Mouse (Mus musculus) liver, embryonic 14.5 days (tissue): ENCODE measurements around the gene Crtac1. TPM values are rescaled to one million over a fixed set of nuclear protein-coding genes. Genes with fewer than 3 reads are reported as not detected.

Experiments
- ATAC-seq: fragments of 200-750 bp; cut with Nextera tagmentation; 2 replicates; pipeline ENCODE4 v1.8.0; 2017; ENCODE audit warnings: moderate number of reproducible peaks, mild to moderate bottlenecking, moderate library complexity; ENCODE audit not compliant: insufficient read depth
- DNase-seq, 3 experiments: peaks; one replicate each; pipeline ENCODE4 v3.0.0-alpha.2; 2012 to 2013; ENCODE audit warnings: low read depth in 3 of 3, low spot score in 3 of 3
- H3K27ac ChIP-seq: fragments of 300-500 bp; sonication (generic); 2 replicates; pipeline ENCODE4 v1.5.1; 2014; ENCODE audit warnings: moderate library complexity, mild to moderate bottlenecking, control low read depth, inconsistent platforms
- H3K27me3 ChIP-seq: fragments of 300-500 bp; sonication (generic); 2 replicates; pipeline ENCODE4 v1.6.1; 2014; ENCODE audit warnings: mild to moderate bottlenecking, low read length, moderate library complexity; ENCODE audit not compliant: control insufficient read depth, insufficient read depth
- H3K36me3 ChIP-seq: fragments of 300-500 bp; sonication (generic); replicated peaks from 2 replicates; pipeline ENCODE4 v1.6.1; 2014; ENCODE audit warnings: low read depth; ENCODE audit not compliant: control insufficient read depth, insufficient read depth
- H3K4me1 ChIP-seq, 2 experiments: fragments of 200-500 bp in 1 of 2; fragments of 300-500 bp in 1 of 2; sonication (generic) in 1 of 2; replicated peaks; 2 replicates each; pipeline ENCODE4 v1.6.1; 2012 to 2014; ENCODE audit warnings: antibody characterized with exemption in 1 of 2, inconsistent platforms in 1 of 2, low read length in 1 of 2; ENCODE audit not compliant: control insufficient read depth in 2 of 2, insufficient read depth in 2 of 2
- H3K4me2 ChIP-seq: fragments of 300-500 bp; sonication (generic); 2 replicates; pipeline ENCODE4 v1.6.1; 2014; ENCODE audit warnings: low read depth, mild to moderate bottlenecking, control low read depth, moderate library complexity
- H3K4me3 ChIP-seq, 2 experiments: fragments of 200-500 bp in 1 of 2; fragments of 300-500 bp in 1 of 2; sonication (generic) in 1 of 2; 2 replicates each; pipeline ENCODE4 v1.5.1; 2012 to 2014; ENCODE audit warnings: low read depth in 2 of 2, low read length in 2 of 2, mild to moderate bottlenecking in 2 of 2, control low read depth in 1 of 2, inconsistent platforms in 1 of 2, moderate library complexity in 1 of 2; ENCODE audit not compliant: insufficient read depth in 1 of 2
- H3K9ac ChIP-seq: fragments of 300-500 bp; sonication (generic); replicated peaks from 2 replicates; pipeline ENCODE4 v1.6.1; 2014; ENCODE audit warnings: mild to moderate bottlenecking, control low read depth, moderate library complexity
- H3K9me3 ChIP-seq: fragments of 300-500 bp; sonication (generic); 2 replicates; pipeline ENCODE4 v1.6.1; 2016; ENCODE audit warnings: low read length, mixed read lengths; ENCODE audit not compliant: control insufficient read depth
- CTCF ChIP-seq: IDR thresholded peaks from 2 replicates; pipeline ENCODE4 v1.5.1; 2016; ENCODE audit warnings: antibody characterized with exemption, low read depth, control low read depth
- EP300 ChIP-seq: IDR thresholded peaks from 2 replicates; pipeline ENCODE4 v1.6.1; 2016; ENCODE audit warnings: antibody characterized with exemption, low read depth
- WGBS: fragments of 180-500 bp; shearing (Covaris S2); extraction: QIAGEN DNeasy Blood & Tissue Kit; methylation state at CpG from one replicate; pipeline ENCODE4 v1.1.7; 2014; ENCODE audit not compliant: insufficient replicate concordance; 5-methylcytosine and 5-hydroxymethylcytosine counted together
- microRNA-seq: library from miRNA; unstranded; fragments of <30 nt; microRNA quantifications from one replicate; pipeline ENCODE4, GENCODE M21; 2016
- polyA plus RNA-seq, 2 experiments: library from polyadenylated mRNA; depleted of rRNA in 1 of 2; stranded (reverse) in 1 of 2; unstranded in 1 of 2; fragments of >200 nt; fragmentation: Nextera tagmentation in 1 of 2; extraction: Ambion mirVana in 1 of 2; gene quantifications; 2 replicates each; pipeline versions ENCODE4 v1.2.1 to v1.2.3; 2012 to 2014

Gene Crtac1
- polyA plus RNA-seq, 2 experiments, result 0.06 TPM; not detected in 1

GRCm38 (mm10) chr19:42243401-42243800, 188.2 kb downstream of the Crtac1 start:
- H3K4me3 ChIP-seq, result no peak overlapping the region
- no peaks in the 10 kb centered on the region for H3K27me3 ChIP-seq
- ATAC-seq (no peak), DNase-seq (no peak)
- H3K9me3 ChIP-seq, result no peaks in the 10 kb centered on the region
- H3K27ac ChIP-seq, result no peak overlapping the region
- no peaks in the 10 kb centered on the region for H3K4me1 ChIP-seq
- H3K4me2 ChIP-seq, result no peak overlapping the region
- H3K36me3 ChIP-seq, result no peaks in the 10 kb centered on the region
- TF ChIP-seq CTCF, result no peak
- no peak for TF ChIP-seq EP300
- WGBS, result 32% methylated on average over 3 of the region's 3 CpGs
- H3K9ac ChIP-seq, result no peak overlapping the region

- Histone ChIP-seq H3K4me3 (no peak overlapping the region), H3K36me3 (no peaks in the 10 kb centered on the region), H3K27me3 (no peaks in the 10 kb centered on the region), H3K4me1 (no peaks in the 10 kb centered on the region), H3K27ac (no peak overlapping the region), H3K4me2 (no peak overlapping the region), H3K9ac (no peak overlapping the region), H3K9me3 (no peaks in the 10 kb centered on the region)
- no peak for DNase-seq
- no peak for TF ChIP-seq EP300
- no peak for TF ChIP-seq CTCF
- WGBS, result 65% methylated on average over 8 of the region's 8 CpGs
- ATAC-seq, result no peak
Measured at GRCm38 (mm10) chr19:42240881-42241280, 190.7 kb downstream of the Crtac1 start.

GRCm38 (mm10) chr19:42238341-42238715, 193.3 kb downstream of the Crtac1 start:
- H3K4me1 ChIP-seq, result no peaks in the 10 kb centered on the region
- no peaks in the 10 kb centered on the region for H3K9me3 ChIP-seq
- no peak for TF ChIP-seq EP300
- no peak for TF ChIP-seq CTCF
- H3K27me3 ChIP-seq, result no peaks in the 10 kb centered on the region
- no peak overlapping the region for H3K9ac ChIP-seq
- DNase-seq (no peak), ATAC-seq (no peak)
- H3K4me3 ChIP-seq, result no peak overlapping the region
- 51% methylated on average over 7 of the region's 7 CpGs for WGBS
- no peak overlapping the region for H3K27ac ChIP-seq
- no peak overlapping the region for H3K4me2 ChIP-seq
- H3K36me3 ChIP-seq, result no peaks in the 10 kb centered on the region

- ATAC-seq (no peak), DNase-seq (no peak)
- Histone ChIP-seq H3K9ac (no peak overlapping the region), H3K27ac (no peak overlapping the region), H3K4me3 (no peak overlapping the region), H3K4me2 (no peak overlapping the region), H3K9me3 (no peaks in the 10 kb centered on the region), H3K27me3 (no peaks in the 10 kb centered on the region), H3K36me3 (no peaks in the 10 kb centered on the region), H3K4me1 (no peaks in the 10 kb centered on the region)
- TF ChIP-seq CTCF (no peak), EP300 (no peak)
- 18% methylated on average over 4 of the region's 4 CpGs for WGBS
Measured at GRCm38 (mm10) chr19:42237602-42238340, 193.8 kb downstream of the Crtac1 start.

Small RNA genes lying within 50 kb of the gene (microRNA-seq; reads per million reads assigned to microRNA genes)
- not detected for gene Gm26339
- not detected for gene Mir3085

Other genes with a start within 250 kb of the Crtac1 start
- gene Sfrp5, start 229.5 kb downstream of the Crtac1 start, polyA plus RNA-seq (2012; rRNA removed), result not detected in 2 replicates
- 0.05 TPM in 1 of 2 replicates, not detected in the other for gene Sfrp5, start 229.5 kb downstream of the Crtac1 start, polyA plus RNA-seq (2014; fragmentation: Nextera tagmentation; extraction: Ambion mirVana)
- 0.02 TPM in 1 of 2 replicates, not detected in the other for gene Golga7b, start 184.2 kb downstream of the Crtac1 start, polyA plus RNA-seq (2012; rRNA removed)
- not detected in 2 replicates for gene Golga7b, start 184.2 kb downstream of the Crtac1 start, polyA plus RNA-seq (2014; fragmentation: Nextera tagmentation; extraction: Ambion mirVana)
- 4.2 and 7.8 TPM in 2 replicates for gene R3hcc1l, start 87.0 kb upstream of the Crtac1 start, polyA plus RNA-seq (2012; rRNA removed)
- 8.6 and 12.2 TPM in 2 replicates for gene R3hcc1l, start 87.0 kb upstream of the Crtac1 start, polyA plus RNA-seq (2014; fragmentation: Nextera tagmentation; extraction: Ambion mirVana)
- 0.03 and 0.06 TPM in 2 replicates for gene Loxl4, start 181.0 kb upstream of the Crtac1 start, polyA plus RNA-seq (2012; rRNA removed)
- 0.05 and 0.06 TPM in 2 replicates for gene Loxl4, start 181.0 kb upstream of the Crtac1 start, polyA plus RNA-seq (2014; fragmentation: Nextera tagmentation; extraction: Ambion mirVana)